Mouse (Mus musculus): ENCODE results near the gene Mc3r.
A peak's percentile ranks its signal among the peaks of the same experiment; 100 is the strongest.

The Mc3r gene

GRCm38 (mm10) chr2:172249336-172249735, 1.0 kb downstream of the Mc3r start:
- no peak for DNase-seq (ENCODE audit: inconsistent ontology term)

- DNase-seq (ENCODE audit: inconsistent ontology term), result no peak
Measured at GRCm38 (mm10) chr2:172256418-172256817, 8.1 kb downstream of the Mc3r start.

GRCm38 (mm10) chr2:172256956-172257355, 8.7 kb downstream of the Mc3r start:
- peak; percentile 60 for DNase-seq (ENCODE audit: inconsistent ontology term)

GRCm38 (mm10) chr2:172257471-172258065, 9.3 kb downstream of the Mc3r start:
- no peak for DNase-seq (ENCODE audit: inconsistent ontology term)

GRCm38 (mm10) chr2:172260064-172260463, 11.8 kb downstream of the Mc3r start:
- DNase-seq (ENCODE audit: inconsistent ontology term), result no peak

- no peak for DNase-seq (ENCODE audit: inconsistent ontology term)
Measured at GRCm38 (mm10) chr2:172261441-172261840, 13.1 kb downstream of the Mc3r start.

- no peak for DNase-seq (ENCODE audit: inconsistent ontology term)
Measured at GRCm38 (mm10) chr2:172263216-172263615, 14.9 kb downstream of the Mc3r start.

GRCm38 (mm10) chr2:172269907-172270306, 21.6 kb downstream of the Mc3r start:
- DNase-seq (ENCODE audit: inconsistent ontology term), result no peak

GRCm38 (mm10) chr2:172270485-172270944, 22.2 kb downstream of the Mc3r start:
- no peak for DNase-seq (ENCODE audit: inconsistent ontology term)

- DNase-seq (ENCODE audit: inconsistent ontology term), result no peak
Measured at GRCm38 (mm10) chr2:172270974-172271697, 22.8 kb downstream of the Mc3r start.

GRCm38 (mm10) chr2:172274662-172275061, 26.4 kb downstream of the Mc3r start:
- DNase-seq (ENCODE audit: inconsistent ontology term), result no peak

- DNase-seq (ENCODE audit: inconsistent ontology term), result peak; percentile 11
Measured at GRCm38 (mm10) chr2:172276155-172276554, 27.9 kb downstream of the Mc3r start.

GRCm38 (mm10) chr2:172278979-172279378, 30.7 kb downstream of the Mc3r start:
- no peak for DNase-seq (ENCODE audit: inconsistent ontology term)

- DNase-seq (ENCODE audit: inconsistent ontology term), result peak; percentile 40
Measured at GRCm38 (mm10) chr2:172282071-172282710, 33.9 kb downstream of the Mc3r start.

- no peak for DNase-seq (ENCODE audit: inconsistent ontology term)
Measured at GRCm38 (mm10) chr2:172287715-172288114, 39.4 kb downstream of the Mc3r start.

GRCm38 (mm10) chr2:172288965-172289364, 40.7 kb downstream of the Mc3r start:
- no peak for DNase-seq (ENCODE audit: inconsistent ontology term)

- no peak for DNase-seq (ENCODE audit: inconsistent ontology term)
Measured at GRCm38 (mm10) chr2:172289632-172290031, 41.3 kb downstream of the Mc3r start.

- DNase-seq (ENCODE audit: inconsistent ontology term), result no peak
Measured at GRCm38 (mm10) chr2:172290474-172290873, 42.2 kb downstream of the Mc3r start.

- no peak for DNase-seq (ENCODE audit: inconsistent ontology term)
Measured at GRCm38 (mm10) chr2:172291025-172291424, 42.7 kb downstream of the Mc3r start.

GRCm38 (mm10) chr2:172291755-172292524, 43.6 kb downstream of the Mc3r start:
- DNase-seq (ENCODE audit: inconsistent ontology term), result no peak

GRCm38 (mm10) chr2:172292525-172293405, 44.5 kb downstream of the Mc3r start:
- no peak for DNase-seq (ENCODE audit: inconsistent ontology term)

All from Muller cell, postnatal 12 days (primary cell).